Mouse (Mus musculus): ENCODE data around the gene Immt.

DNA sequence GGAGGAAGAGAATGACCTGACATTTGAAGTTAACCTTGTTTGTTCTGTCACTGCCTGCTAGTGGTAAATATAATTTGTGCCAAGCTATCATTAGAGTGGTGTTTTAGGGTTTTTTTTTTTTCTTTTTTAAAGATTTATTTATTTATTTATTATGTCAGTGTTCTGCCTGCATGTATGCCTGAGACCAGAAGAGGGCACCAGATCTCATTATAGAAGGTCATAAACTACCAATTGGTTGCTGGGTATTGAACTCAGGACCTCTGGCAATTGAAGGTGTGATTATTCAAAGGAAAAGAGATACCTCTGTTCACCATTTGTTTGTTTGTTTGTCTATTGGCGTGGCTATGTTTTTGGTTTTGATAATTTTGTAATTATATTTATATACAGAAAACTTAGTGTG, 37.7 kb downstream of the Immt start:
- TF ChIP-seq POLR2A (IDR thresholded peaks at IDR 0.05; ENCODE audit: borderline replicate concordance, extremely low read depth, insufficient read depth, insufficient read length, poor library complexity, severe bottlenecking): no peak
- TF ChIP-seq CTCF (IDR thresholded peaks at IDR 0.05; ENCODE audit: borderline replicate concordance, extremely low read depth, insufficient read depth, insufficient read length): no peak

Data from brain, embryonic 14.5 days (tissue).